Mouse (Mus musculus) spleen, postnatal 14 days (tissue): ENCODE measurements around the gene Agap3.
A peak's percentile ranks its signal among the peaks of the same experiment; 100 is the strongest.

Source experiments
- DNase-seq, 2 experiments: peaks; one replicate each; pipeline ENCODE4 v3.0.0; 2021 to 2022; ENCODE audit warnings: low spot score in 2 of 2

The Agap3 gene

DNA sequence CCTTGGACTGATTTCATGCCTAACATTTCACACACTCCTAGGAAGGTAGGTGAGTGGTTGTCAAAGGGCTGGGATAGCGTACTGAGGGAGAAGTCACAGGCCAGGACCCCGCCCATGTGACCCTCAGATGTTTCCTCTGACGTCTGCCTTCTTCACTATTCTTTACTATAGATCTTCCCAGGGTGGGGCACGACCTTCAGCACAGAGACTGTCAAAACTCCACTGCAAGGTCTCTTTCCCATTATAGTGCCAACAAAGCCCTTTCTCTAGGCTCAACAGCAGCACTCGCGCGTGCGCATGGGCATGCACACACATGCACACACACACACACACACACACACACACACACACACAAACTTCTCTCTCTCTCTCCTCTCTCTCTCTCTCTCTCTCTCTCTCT lies 71.8 kb downstream of the Agap3 start:
- no peak for DNase-seq

DNA sequence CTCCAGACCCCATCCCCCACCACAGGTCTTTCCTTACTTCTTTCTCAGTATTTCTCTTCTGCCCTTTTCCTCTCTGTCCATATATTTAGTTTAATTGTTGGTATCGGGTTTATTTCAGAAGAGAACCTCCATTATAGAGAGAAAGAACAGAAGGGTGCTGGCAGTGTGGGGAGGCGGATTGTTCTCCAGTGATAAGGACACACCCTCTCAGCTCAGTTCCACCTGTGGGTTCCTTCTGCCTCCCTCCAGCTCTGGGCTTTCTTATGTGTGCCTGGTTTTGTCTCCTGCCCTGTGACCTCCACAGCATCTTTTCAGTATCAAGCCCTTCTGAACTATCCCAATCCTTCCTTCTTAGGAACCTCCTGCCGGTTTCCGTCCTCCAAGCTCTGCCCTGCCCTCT lies 72.5 kb downstream of the Agap3 start:
- DNase-seq = no peak

GRCm38 (mm10) chr5:24525360-24526189 lies 73.6 kb downstream of the Agap3 start:
- DNase-seq = no peak

GRCm38 (mm10) chr5:24526190-24526888 lies 74.4 kb downstream of the Agap3 start:
- DNase-seq = no peak

DNA sequence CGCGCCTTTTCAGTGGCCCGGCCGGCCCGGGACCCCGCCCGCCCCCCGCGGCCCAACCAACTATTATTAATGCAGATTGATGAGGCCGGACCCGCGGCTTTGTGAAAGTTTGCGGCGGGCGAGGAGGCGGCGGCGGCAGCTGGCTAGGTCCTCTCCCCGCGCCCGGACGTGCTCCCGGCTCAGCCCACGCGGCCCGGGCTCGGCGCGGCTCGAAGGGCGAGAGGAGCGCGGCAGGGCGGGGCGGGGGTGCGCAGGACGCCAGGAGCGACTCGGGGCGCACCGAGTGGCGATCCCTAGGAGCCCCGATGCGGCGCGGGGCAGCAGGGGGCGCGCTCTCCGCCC lies 74.9 kb downstream of the Agap3 start, which contains the start of gene Gbx1:
Gbx1 (minus strand) TSS at position 314 of the 342 bp plus-strand sequence.
- DNase-seq = no peak

GRCm38 (mm10) chr5:24527780-24528179 lies 75.8 kb downstream of the Agap3 start:
- no peak for DNase-seq

DNA sequence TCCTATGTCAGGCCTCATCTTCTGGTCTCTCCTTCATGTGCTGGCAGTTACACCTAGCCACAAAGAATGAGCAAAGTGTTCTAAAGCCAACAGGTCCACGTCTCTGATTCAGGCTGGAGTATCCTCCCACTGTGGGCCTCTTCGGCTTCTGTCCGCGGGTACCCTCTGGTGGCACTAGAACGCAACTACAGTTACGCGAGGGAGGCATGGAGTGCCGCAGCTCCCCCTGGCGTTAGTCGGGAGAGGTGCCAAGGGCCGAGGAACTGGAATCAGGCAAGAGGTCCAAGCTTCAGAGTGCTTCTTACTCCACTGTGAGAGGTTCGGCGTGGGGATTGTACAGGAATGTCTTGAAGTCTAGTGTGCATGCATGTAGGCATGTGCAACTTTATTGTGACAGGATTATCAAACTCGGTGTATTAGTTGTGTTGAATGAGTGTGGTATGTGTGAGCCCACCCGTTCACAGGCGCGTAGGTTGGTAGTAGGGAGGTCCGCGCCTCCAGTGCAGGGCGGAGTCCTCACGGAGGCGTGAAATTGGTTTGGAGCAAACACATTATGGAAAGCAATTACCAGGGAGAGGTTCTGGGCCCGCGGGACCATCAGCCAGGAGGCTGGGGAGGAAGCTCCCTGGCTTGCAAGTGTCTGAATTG lies 78.2 kb downstream of the Agap3 start:
- DNase-seq = peak; percentile 75 to 83

DNA sequence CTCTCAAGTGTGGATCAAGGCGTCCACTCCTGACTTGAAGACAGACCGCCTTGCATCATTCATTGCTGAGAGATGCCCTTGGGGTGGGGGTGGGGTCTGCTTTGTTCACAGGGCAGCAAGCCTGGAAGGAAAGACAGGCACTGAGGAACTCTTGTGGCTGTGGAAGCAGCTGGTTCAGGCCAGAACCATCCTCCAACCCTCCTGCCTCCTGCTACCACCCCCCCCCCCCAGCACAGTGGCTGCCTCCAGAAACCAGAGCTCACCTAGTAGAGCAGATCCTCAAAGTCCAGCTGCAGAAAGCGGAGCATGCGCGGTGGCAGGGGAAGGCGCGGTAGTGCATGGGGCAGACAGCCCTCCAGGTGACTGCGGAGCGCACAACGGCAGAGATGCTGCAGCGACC lies 81.4 kb downstream of the Agap3 start:
- no peak for DNase-seq

DNA sequence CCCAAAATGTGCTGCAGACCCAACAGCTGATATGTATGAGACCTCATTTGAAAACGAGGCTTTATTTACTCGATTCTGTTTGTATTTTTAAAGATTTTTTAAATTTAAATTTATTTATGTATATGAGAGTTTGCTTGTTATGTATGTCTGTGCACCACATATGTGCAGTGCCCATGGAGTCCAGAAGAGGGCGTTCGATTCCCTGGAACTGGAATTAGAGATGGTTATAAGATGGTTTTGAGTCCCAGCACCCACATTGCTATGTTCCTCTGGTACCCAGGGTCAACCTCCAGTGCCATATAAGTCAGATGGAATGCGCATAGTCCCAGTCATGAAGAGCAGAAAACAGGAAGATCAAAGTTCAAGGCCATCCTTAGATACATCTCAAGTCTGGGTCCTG lies 82.3 kb downstream of the Agap3 start:
- DNase-seq = no peak

DNA sequence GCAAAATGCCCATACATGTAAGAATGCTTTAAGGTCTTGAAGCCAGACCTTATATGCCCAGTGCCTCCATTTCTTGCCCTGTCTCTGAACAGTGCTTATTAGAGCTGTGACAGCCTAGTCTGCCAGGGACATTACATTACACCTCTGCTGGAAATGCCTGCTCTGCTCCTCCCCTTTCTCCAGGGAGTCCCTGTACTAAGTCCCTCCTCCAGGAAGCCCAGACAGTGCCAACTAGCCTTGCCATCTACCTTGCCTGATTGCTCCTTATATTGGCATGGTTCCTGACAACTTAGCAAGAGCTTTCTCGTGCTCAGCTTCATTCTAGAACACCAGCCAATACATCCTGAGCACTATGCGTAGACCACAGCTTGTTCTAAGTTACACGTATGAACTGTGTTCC lies 83.8 kb downstream of the Agap3 start:
- DNase-seq = no peak

GRCm38 (mm10) chr5:24536511-24536910 lies 84.5 kb downstream of the Agap3 start:
- no peak for DNase-seq

DNA sequence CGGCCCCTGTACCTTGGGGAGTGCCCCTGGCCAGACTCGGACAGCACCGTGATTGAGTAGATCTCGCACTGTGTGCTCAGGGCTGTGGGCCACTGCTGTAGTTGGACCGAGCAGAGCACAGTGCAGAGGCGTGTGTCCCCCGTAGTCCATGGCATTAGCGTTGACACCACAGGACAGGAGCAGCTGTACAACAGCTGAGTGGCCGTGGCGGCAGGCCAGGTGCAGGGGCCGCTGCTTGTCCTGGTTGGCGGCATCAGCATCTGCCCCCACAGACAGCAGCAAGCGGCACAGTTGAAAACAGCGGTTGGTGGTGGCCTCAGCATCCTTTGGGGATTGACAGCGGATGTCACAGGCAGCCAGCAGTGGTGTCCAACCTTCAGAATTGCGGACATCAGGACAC lies 85.6 kb downstream of the Agap3 start:
- no peak for DNase-seq

- DNase-seq = no peak
Measured at GRCm38 (mm10) chr5:24539571-24540296, 87.8 kb downstream of the Agap3 start.

GRCm38 (mm10) chr5:24540387-24541143 lies 88.6 kb downstream of the Agap3 start, which contains the start of gene Asb10:
Gene Asb10 (minus strand): TSS chr5:24540978.
- no peak for DNase-seq

GRCm38 (mm10) chr5:24541144-24541569 lies 89.2 kb downstream of the Agap3 start:
- no peak for DNase-seq

- no peak for DNase-seq
Measured at GRCm38 (mm10) chr5:24542643-24543042, 90.7 kb downstream of the Agap3 start.

- DNase-seq = no peak
Measured at GRCm38 (mm10) chr5:24550598-24551316, 98.8 kb downstream of the Agap3 start.

GRCm38 (mm10) chr5:24551317-24551688 lies 99.3 kb downstream of the Agap3 start:
- DNase-seq = no peak
